Mouse (Mus musculus): ENCODE data around the gene Trim46.

The Trim46 gene

DNA sequence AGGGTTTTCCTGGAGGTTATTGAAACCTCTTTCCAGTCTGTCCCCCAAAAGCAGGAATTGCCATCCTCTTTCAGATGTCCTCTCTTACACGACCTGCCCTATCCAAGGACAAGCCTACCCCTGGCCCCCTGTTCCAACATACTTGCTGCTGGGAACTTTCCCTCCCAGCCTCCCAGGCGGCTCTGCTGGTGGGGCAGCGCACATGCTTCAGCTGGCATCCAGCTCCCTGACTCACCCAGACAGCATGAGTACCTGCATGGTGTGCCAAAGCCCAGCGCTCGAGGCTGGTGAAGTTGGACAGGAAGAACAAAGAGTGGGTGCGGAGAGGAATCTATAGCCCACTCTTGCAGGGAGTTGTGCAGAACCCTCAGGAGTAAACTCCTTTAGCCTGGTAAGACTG is 24.8 kb upstream of the Trim46 start:
- no peak for DNase-seq (ENCODE audit: low spot score)

DNA sequence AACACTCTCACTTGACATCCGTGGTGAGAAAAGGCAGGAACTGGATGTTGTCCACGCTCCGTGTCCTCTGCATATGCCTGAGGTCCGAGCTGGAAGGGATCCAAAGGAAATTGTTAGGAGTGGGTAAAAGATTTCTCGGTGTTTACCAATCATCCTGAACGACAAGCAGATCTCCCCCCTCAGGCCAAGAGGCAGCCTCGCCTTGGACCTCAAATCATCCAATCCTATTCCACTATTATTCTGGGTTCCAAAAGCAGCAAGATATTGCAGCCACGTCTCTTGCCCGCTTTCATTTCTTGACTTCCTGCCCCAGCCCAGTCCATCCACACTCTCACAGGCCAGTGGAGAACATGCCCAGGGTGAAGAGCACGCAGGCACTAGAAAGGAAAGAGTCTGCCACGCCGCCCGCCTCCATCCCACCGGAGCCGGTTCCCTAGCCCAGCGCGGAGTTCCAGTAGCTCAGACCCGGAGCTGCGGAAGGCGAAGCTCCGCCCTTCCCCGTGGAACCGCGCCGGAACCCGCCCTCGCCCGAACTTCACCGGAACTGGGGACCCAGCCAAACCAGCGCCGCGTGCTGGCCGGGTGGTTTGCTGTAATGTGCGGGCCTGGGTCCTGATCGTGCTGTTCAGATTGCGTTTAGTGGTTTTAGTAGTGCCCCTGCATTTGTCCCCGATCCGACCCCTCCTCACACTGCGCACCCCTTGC is 24.1 kb upstream of the Trim46 start, which contains the start of gene Slc50a1:
TSS of gene Slc50a1 (minus strand) at position 520 of the 705 bp plus-strand sequence.
- DNase-seq (ENCODE audit: low spot score): no peak

DNA sequence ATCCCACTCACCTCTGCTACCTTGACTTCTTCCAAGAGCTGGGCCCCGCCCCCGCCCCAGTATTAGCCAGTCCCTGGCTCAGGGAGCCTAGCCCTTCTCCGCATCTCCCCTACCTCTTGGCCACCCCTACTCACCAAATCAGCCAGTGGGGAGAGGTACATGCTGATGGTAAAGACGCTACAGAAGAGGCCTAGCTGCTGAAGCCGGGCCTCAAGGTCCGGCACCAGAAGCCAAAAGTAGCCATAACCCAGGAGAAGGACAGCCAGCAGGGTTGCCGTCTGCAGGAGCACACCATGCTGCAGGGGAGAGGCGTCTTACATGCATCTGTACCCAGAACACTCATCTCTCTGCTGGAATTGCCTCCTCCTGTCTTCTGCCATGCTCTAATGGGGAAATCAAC is 22.8 kb upstream of the Trim46 start:
- no peak for DNase-seq (ENCODE audit: low spot score)

DNA sequence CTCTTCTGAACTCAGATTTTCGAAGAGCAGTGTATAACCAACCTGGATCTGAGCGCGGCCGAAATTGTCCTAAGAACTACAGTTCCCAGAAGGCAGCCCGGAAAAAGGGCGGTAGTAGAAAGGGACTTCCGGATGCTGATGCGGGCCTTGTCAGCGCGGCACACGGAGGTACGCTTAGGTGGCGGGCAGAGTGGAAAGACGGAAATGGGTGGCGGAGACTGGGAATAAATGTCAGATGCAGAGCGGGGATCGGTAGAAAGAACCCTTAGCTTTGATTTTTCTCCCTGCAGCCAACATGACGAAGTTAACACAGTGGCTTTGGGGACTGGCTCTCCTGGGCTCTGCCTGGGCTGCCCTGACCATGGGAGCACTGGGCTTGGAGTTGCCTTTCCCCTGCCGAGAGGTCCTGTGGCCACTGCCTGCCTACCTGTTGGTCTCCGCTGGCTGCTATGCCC is 20.4 kb upstream of the Trim46 start:
- DNase-seq (ENCODE audit: low spot score): peak; percentile 78

DNA sequence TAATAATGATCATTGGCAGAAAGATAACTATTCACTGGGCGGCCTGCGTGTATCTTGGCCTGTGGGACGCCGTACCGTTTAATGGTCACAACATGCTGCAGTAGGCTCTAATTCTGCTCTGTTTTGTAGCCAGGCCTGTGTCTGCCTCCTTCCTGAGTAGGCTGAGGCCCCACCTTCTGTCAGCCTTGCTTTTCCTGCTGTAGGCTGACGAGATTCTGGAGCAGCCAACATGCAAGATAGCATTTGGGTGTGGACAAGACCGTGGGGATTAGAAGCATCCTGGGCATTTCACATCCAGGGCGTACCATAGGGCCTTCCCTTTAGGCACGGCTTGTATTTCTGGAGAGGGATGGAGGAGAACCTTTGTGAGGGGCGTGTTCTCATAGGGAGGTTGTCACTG is 16.3 kb upstream of the Trim46 start:
- no peak for DNase-seq (ENCODE audit: low spot score)

DNA sequence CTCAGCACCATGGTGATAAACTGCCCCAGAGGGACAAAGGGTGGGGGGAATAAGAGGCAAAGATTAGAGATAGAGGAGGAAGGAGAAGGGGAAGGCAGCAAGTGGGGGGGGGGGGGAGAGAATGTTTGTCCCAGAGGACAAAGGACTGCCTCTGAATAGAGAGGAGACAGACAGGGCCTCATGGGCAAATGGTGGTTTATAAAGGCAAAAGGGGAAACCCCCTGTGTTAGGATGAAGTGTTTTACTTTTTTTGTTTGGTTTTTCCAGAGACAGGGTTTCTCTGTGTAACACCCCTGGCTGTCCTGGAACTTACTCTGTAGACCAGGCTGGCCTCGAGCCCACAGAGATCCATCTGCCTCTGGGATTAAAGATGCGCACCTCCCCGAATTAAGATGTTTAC is 14.1 kb upstream of the Trim46 start:
- DNase-seq (ENCODE audit: low spot score): no peak

- DNase-seq (ENCODE audit: low spot score): no peak
Measured at GRCm38 (mm10) chr3:89259076-89259475, 13.0 kb upstream of the Trim46 start, which contains the start of gene Dpm3. Dpm3 (plus strand) TSS chr3:89259358.

DNA sequence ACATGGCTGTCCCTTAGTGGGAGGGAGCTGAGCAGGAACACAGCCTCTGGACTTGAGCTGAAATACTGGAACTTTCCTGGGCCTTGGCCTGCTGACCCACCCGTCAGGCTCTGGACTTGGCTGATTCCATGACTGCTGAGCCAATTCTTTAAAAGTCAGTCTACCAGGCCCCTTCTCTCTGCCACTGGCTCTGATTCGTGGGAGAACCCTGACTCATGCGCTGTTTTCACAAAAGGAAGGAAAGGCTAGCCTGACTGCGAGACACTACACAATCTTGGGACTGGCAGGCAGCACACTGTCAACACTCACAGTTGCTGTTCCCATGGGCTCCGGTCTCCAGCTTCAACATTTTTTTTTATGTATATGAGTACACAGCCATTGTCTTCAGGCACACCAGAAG is 10.1 kb upstream of the Trim46 start:
- DNase-seq (ENCODE audit: low spot score): no peak

DNA sequence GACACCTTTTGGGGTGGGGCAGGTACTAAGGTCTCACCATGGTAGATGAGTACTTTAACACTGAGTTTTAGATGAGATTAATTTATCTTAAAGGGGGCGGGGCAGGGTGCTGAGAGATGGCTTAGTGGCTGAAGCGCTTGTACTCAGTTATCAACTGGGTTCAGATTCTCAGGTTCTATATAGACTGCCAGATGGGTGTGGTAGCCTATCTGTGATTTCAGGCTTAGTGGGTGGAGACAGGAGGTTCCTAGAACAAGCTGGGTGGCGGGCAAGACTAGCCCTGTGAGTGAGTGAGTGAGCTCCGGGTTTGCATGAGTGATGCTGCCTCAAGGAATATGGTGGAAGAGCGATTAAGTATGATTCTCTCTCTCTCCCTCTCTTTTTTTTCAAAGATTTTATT is 8.9 kb upstream of the Trim46 start:
- DNase-seq (ENCODE audit: low spot score): peak; percentile 35

DNA sequence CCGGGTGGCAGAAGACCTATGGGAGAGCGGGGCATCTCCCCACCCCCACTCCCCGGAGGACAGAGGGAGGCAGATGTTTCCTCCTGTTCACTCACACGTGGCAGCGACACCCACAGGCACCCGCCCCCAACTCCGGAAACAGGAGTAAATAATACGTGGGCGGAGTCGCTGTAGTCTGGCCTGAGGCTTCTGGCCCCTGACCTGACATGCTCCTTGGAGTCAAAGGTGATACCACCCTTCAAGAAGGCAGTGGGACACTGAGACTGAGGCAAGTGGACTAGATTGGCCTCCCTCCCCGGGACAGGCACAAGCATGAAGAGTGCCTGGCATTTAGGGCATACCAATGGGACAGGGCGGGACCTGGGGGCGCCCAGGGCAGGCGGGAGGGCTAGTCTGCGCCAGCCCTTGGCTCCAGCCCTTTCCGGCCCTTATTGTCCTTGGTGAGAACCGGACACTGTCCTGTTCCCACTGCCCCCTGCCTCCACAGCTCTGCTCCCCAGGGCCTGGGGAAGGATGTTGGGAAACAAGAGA is 5.3 kb upstream of the Trim46 start:
- DNase-seq (ENCODE audit: low spot score): no peak

DNA sequence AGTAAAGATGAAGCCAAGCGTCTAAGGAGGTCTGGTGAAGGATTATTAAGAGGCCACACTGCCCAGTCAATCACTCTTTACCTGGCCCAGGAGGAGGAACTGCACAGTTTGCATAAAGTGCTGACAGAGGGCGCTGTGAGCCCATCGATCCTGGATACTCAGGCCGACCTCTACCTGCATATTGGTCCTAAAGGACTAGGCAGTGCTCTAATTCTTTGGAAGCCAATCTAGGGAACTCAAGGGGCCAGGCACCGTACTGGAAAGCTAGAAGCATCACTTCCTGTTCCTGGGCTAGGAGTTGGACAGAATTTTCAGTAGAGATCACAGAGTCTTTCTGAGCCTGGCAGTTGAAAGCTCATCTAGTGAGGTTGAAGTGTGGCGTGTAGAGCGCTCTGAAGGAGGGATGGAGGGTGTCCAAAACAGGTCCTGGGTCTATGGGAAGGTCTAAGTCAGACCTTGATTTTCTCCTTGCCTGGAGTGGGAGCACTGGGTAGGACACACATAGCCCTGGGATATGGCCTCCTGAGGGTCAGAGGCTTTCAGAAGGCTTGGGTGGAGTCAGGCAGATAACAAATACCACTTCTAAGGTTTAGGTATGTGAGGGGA is 4.4 kb upstream of the Trim46 start:
- peak; percentile 59 for DNase-seq (ENCODE audit: low spot score)

- no peak for DNase-seq (ENCODE audit: low spot score)
Measured at GRCm38 (mm10) chr3:89247466-89247865, 1.4 kb upstream of the Trim46 start.

DNA sequence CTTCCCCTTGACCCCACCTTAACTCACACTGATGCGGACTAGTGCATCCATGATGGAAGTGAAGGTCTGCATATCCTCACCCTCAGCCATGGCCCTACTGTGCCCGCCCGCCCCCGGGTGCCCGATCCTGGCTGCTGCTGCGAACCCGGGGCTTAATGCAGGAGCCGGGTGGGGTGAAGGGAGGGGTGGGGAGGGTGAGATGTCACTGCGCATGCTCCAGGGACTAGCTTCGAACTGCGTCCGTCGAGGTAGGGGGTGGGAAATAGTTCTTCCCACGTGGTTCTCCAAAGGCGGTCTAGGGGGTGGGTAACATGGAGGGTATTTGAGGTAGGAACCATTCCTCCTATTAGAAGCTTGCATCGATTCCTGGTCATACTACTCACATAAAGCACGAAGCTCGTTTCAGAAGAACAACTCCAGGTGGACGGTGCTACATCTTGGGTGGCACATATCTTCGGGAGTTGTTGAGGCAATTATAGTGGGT is 379 bp downstream of the Trim46 start, which contains the start of gene Krtcap2:
TSS of gene Krtcap2 (plus strand) at position 279 of the 484 bp plus-strand sequence.
- peak; percentile 35 for DNase-seq (ENCODE audit: low spot score)

- DNase-seq (ENCODE audit: low spot score): no peak
Measured at GRCm38 (mm10) chr3:89244982-89245687, 974 bp downstream of the Trim46 start.

DNA sequence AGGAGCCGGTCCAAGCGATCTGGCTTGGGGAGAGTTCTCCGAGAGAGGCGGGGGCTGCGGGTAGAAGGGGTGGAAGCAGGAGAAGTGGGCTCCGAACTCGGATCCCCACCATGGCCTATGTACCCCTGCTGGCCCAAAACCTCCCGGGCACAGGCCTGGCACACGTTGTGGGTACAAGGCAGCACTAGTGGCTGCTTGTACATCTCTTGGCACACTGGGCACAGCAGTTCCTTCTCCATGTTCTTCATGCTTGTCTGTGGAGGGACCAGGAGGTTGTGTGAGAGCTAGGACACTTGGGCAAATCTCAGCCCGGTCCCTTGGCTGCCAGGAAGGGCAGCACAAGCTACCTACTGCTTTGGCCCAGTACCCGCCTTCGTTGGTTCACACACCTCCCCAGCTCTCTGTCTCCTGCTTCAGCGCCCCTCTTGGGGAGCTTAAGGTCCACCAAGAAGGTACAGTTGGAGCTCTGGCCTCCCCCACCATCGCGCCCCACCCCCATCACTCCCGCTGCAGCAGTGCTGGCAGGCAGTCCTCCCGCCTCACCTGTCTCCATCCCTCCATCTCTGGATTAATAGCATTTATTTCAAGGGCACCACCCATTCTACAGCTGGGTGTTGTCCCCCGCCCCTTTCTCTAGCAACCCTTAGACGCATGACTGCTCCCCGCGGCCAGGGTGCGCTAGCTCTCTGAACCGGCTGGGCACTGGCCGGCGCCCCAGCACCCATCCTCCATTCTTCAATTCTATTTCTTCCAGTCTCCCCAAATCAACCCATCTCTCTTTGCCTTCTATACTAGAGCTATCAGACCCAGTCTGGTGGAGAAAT is 1.7 kb downstream of the Trim46 start:
- no peak for DNase-seq (ENCODE audit: low spot score)

DNA sequence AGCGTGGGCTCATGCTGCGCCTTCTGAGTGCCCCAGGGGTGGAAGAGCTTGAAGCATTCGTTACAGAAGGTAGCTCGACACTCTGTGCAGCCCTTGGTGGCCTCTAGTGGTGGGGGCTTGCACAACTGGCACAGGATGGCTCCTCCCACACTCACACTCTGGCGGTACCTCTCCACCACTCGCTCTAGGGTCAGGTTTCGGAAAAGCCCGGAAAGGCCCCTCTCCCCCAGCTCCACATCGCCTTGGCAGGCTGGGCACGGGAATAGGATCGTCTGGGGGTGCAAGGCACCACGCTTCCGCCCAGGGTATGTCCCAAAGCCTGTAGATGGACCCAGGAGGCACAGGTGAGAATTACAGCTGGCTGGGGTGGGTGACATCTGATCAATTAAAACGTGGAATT is 2.5 kb downstream of the Trim46 start:
- DNase-seq (ENCODE audit: low spot score): no peak

DNA sequence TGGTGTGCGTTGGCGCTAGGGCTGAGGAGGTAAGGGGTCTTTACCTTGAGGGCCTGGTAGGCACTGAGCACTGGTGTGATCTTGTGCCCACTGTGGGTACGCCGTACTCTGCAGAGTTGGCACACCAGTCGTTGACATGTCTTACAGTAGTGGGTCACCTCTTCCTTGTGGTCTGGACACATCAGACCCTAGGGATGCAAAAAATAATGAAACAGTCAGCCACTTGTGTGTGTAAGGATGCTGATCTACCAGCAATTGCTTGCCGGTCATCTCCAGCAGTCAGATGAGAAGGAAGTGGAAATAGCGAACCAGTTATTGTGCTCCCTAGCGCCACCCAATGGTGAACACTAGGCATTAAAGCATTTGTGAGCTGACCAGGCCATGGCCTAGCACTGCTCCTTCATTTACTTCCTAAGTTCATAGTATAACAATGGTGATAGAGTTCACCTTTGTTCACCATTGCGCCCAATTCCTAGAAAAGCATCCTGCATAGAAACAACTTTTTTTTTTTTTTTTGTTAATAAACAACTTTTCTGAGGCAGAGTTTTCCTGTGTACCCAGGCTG is 3.7 kb downstream of the Trim46 start:
- DNase-seq (ENCODE audit: low spot score): peak; percentile 59

DNA sequence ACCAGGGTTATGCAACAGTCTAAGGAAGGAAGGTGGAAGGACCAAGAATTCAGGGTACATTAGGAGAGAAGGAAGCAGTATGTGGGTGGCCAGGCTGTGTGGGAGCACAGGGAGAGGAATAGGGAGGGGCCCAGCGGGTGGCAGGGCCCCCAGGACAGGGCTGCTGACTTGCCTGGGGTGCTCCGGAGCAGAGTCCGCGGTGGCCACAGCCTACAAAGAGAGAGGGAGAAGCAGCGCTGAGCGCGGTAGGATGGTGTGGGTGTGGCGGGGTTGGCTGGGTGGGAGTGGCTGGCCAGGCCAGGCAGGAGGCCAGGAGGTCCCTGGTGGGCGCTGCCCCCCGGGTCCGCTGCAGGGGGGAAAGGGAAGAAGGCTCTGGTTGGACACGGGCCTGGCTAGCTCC is 7.6 kb downstream of the Trim46 start:
- DNase-seq (ENCODE audit: low spot score): no peak

DNA sequence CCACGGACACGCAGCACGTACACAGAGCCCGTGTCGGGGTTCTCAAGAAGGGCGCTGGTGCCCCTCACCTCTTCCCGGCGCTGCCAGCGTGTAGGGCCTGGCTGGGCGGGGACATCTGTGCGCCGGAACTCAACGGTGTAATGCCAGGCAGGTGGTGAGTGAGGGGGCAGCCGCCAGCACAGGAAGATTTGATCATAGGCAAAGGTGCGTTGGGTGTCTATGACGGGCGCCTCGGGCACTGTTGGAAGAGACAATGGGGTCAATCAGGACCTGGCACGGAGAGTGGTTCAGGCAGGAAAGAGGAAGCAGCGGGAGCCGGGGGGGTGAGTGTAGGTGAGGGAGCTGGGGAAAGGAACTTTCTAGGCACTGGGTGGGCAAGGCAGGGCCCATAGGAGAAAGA is 8.4 kb downstream of the Trim46 start:
- no peak for DNase-seq (ENCODE audit: low spot score)

DNA sequence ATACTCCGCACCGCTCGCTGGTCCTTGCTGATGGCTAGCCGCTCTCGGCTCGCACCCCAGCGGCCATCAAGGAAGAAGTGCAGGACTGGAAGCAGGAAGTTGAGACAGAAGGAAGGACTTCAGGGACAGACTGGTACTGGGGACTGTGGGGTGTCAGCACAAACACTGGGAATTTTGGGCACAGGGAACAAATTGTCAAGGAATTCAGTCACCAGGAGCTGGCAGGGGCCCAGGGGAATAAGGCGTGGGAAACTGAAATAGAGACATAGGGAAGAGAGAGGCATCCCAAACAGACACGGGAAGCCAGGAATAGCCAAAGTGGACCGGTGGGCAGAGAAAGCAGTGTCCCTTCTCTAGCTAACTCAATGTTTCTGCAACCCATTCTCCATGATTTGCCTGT is 9.6 kb downstream of the Trim46 start:
- DNase-seq (ENCODE audit: low spot score): no peak

DNA sequence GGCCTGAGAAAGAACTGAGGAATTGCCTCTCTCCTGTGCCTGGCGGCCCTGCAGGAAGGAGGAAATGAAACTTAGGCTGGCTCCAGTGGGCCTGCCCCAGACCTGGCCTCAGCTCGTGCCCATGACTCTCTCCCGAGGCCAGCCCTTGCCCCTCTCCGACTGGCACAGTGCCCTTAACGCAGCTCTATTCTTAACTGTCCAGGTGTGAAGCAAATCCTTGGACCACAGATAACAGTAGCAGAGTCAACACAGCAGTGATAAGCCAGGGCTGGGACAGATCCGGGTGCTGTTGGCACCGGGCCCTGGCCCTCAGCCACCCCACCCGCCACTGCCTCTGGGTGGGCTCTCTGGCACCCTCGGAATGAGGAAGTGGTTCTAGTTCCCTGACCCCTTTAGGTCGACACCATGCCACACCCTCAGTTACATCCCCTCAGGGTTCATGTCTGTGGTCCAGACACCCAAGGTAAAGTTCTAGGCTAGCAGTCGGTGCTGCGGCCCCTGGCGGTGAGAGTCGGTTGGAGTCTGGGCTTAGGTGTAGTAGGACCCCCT is 12.5 kb downstream of the Trim46 start:
- no peak for DNase-seq (ENCODE audit: low spot score)

Measured in c-Kit-positive CD71-positive TER-119-positive erythroid progenitor cells, embryonic 14.5 days (primary cell).